Comparison of ENCODE assay signal across 9 mouse cellular contexts in the genomic region with DNA sequence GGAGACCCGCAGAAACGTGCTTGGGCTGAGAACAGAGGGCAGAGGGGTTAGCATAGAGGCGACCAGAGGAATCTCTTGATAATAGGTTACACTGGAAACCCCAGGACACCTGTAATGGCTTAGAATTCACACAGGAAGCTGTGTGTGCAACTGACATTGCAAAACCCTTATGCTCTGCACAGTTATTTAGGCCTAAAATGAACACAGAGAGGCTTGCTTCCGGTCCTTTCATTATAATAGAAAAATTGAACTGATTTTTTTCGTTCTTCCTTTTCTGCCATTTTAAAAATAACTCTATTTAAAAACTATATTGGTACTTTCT. TPM values are rescaled to one million over a fixed set of nuclear protein-coding genes. Genes with fewer than 3 reads are reported as not detected.
DNase-seq lines count a peak whose midpoint lies in the region; ATAC-seq and TF ChIP-seq lines count a peak whose summit lies in the region.
"Had no signal": no experiment of that assay in that cellular context is flagged by ENCODE, and none has a peak within 500 bp of the region (broad histone marks: within the 10 kb centered on the region; RNA-seq: fewer than 3 reads in every experiment).

No protein-coding gene starts in this region.

- H3K4me2 ChIP-seq in heart, embryonic 13.5 days, result peak overlapping the region; percentile 97

- 14% methylated on average over 5 of the region's 5 CpGs for WGBS in heart, embryonic 13.5 days
- 10% methylated on average over 5 of the region's 5 CpGs for WGBS in hindbrain, embryonic 10.5 days

- H3K9me3 ChIP-seq in heart, embryonic 13.5 days, result no peaks in the 10 kb centered on the region
- no peaks in the 10 kb centered on the region for H3K9me3 ChIP-seq in E14TG2a.4 (ENCODE audit: low read length)
- H3K9me3 ChIP-seq in hindbrain, embryonic 10.5 days, result no peaks in the 10 kb centered on the region
- H3K9me3 ChIP-seq in megakaryocyte, embryonic 14.5 days, result no peaks in the 10 kb centered on the region

- peak overlapping the region; percentile 100 for H3K27ac ChIP-seq in heart, embryonic 13.5 days (replicated peaks)
- H3K27ac ChIP-seq in hindbrain, embryonic 10.5 days, result peak overlapping the region; percentile 94

- no peak for ATAC-seq in heart, embryonic 13.5 days (ENCODE audit: extremely low read depth, insufficient number of reproducible peaks, low FRiP score, low TSS enrichment)

- peak overlapping the region; percentile 98 for H3K9ac ChIP-seq in heart, embryonic 13.5 days

- H3K36me3 ChIP-seq in heart, embryonic 13.5 days, result no peaks in the 10 kb centered on the region
- H3K36me3 ChIP-seq in E14TG2a.4 (ENCODE audit: insufficient read depth, low read length), result no peaks in the 10 kb centered on the region
- no peaks in the 10 kb centered on the region for H3K36me3 ChIP-seq in hindbrain, embryonic 10.5 days
- no peaks in the 10 kb centered on the region for H3K36me3 ChIP-seq in megakaryocyte, embryonic 14.5 days (replicated peaks; ENCODE audit: low read length)
- H3K36me3 ChIP-seq: G1E had no signal

- intact Hi-C loops in heart, postnatal 25 days (cut with DNase I), result loop anchor here (5.0 kb wide), 3 partner anchors 79 to 229 kb away; a partner anchor contains a TSS
- intact Hi-C loops in left cerebral cortex, postnatal 4 days (cut with DNase I), result loop anchor here (5.0 to 10.0 kb wide), 5 partner anchors 233 to 424 kb away; no protein-coding TSS in a partner anchor

- H3K4me1 ChIP-seq in heart, embryonic 13.5 days, result peaks cover 15% of the 10 kb centered on the region
- peaks cover 23% of the 10 kb centered on the region for H3K4me1 ChIP-seq in E14TG2a.4 (replicated peaks; ENCODE audit: low read depth, low read length)
- peaks cover 35% of the 10 kb centered on the region for H3K4me1 ChIP-seq in hindbrain, embryonic 10.5 days (replicated peaks)
- peaks cover 30% of the 10 kb centered on the region for H3K4me1 ChIP-seq in megakaryocyte, embryonic 14.5 days

- no peak for TF ChIP-seq CTCF in E14TG2a.4 (conservative IDR thresholded peaks at IDR 0.05; ENCODE audit: low read length)

- no peak for DNase-seq in heart, postnatal 25 days (ENCODE audit: low spot score)
- DNase-seq in hindbrain, embryonic 10.5 days (ENCODE audit: low spot score), result no peak
- DNase-seq in right cerebral cortex, postnatal 4 days, result no peak
- no peak for DNase-seq in spleen, postnatal 10 days (ENCODE audit: low spot score in 2 of 2)
- DNase-seq in left cerebral cortex, postnatal 4 days, result no peak

- H3K4me3 ChIP-seq in heart, embryonic 13.5 days, result peak overlapping the region; percentile 87
- H3K4me3 ChIP-seq in E14TG2a.4 (replicated peaks; ENCODE audit: low read length), result peak overlapping the region; percentile 88
- peak overlapping the region; percentile 73 for H3K4me3 ChIP-seq in hindbrain, embryonic 10.5 days
- H3K4me3 ChIP-seq in megakaryocyte, embryonic 14.5 days (replicated peaks), result peak overlapping the region; percentile 98

- no peaks in the 10 kb centered on the region for H3K27me3 ChIP-seq in heart, embryonic 13.5 days (replicated peaks)
- peaks cover 24% of the 10 kb centered on the region for H3K27me3 ChIP-seq in E14TG2a.4 (ENCODE audit: insufficient read depth, low read length)
- peaks cover 3% of the 10 kb centered on the region for H3K27me3 ChIP-seq in hindbrain, embryonic 10.5 days (ENCODE audit: insufficient read depth, poor library complexity, severe bottlenecking)
- no peaks in the 10 kb centered on the region for H3K27me3 ChIP-seq in megakaryocyte, embryonic 14.5 days (replicated peaks)

RNA-seq across cellular contexts. Expression of a gene that starts 2.3 kb away (rescaled TPM):
- 3.8 and 4.2 TPM in 2 replicates for polyA plus RNA-seq in heart, embryonic 13.5 days (2015; fragmentation: Nextera tagmentation; extraction: Ambion mirVana)
- 10 to 100 TPM; 17.8 to 28.8 TPM for total RNA-seq in heart, postnatal 25 days (2021)
- polyA plus RNA-seq in hindbrain, embryonic 10.5 days (2016; fragmentation: Nextera tagmentation; extraction: Ambion mirVana), result 1.2 and 1.6 TPM in 2 replicates
- polyA plus RNA-seq in megakaryocyte, embryonic 14.5 days (2012; ENCODE audit: insufficient read depth, low replicate concordance), result 0.47 and 0.75 TPM in 2 replicates
- total RNA-seq in left cerebral cortex, postnatal 4 days (2021), result 100 to 1,000 TPM; 193 to 194 TPM
- polyA plus RNA-seq: G1E had no signal
